Mouse (Mus musculus): ENCODE measurements at regions not wholly inside any gene's neighbourhood (a gene's known extent, or its start where the extent isn't known, plus 50 kb on each side); places are given as distances from the start of the nearest gene placed in this dataset.

GRCm38 (mm10) chr6:127275430-127275784 lies 123.4 kb upstream of the Ccnd2 start:
- Histone ChIP-seq H3K27me3 (replicated peaks; ENCODE audit: control insufficient read depth, insufficient read depth, low read length) (no peaks in the 10 kb centered on the region), H3K4me1 (replicated peaks; ENCODE audit: control insufficient read depth, insufficient read depth, low read length) (no peaks in the 10 kb centered on the region), H3K4me3 (ENCODE audit: low read depth, low read length) (no peak overlapping the region), H3K4me2 (no peak overlapping the region), H3K27ac (ENCODE audit: low read depth, low read length) (no peak overlapping the region), H3K36me3 (ENCODE audit: control insufficient read depth, insufficient read depth, low read length) (no peaks in the 10 kb centered on the region), H3K9me3 (ENCODE audit: control insufficient read depth, low read length) (peaks cover 4% of the 10 kb centered on the region; the same call in 1 of the 2 replicates), H3K9ac (ENCODE audit: low read depth, low read length) (no peak overlapping the region)
- whole genome bisulfite sequencing: 82% methylated on average over 2 of the region's 2 CpGs
- no peak for DNase-seq (ENCODE audit: low spot score)
- no peak for ATAC-seq (replicated peaks; ENCODE audit: low FRiP score)

GRCm38 (mm10) chr6:127276362-127276761 lies 124.4 kb upstream of the Ccnd2 start:
- H3K4me2 ChIP-seq: no peak overlapping the region
- no peak overlapping the region for H3K27ac ChIP-seq (ENCODE audit: low read depth, low read length)
- peaks cover 4% of the 10 kb centered on the region; the same call in 1 of the 2 replicates for H3K9me3 ChIP-seq (ENCODE audit: control insufficient read depth, low read length)
- no peak for DNase-seq (ENCODE audit: low spot score)
- 93% methylated on average over 4 of the region's 4 CpGs for WGBS
- H3K4me1 ChIP-seq (replicated peaks; ENCODE audit: control insufficient read depth, insufficient read depth, low read length): no peaks in the 10 kb centered on the region
- no peak overlapping the region for H3K4me3 ChIP-seq (ENCODE audit: low read depth, low read length)
- no peaks in the 10 kb centered on the region for H3K27me3 ChIP-seq (replicated peaks; ENCODE audit: control insufficient read depth, insufficient read depth, low read length)
- H3K9ac ChIP-seq (ENCODE audit: low read depth, low read length): no peak overlapping the region
- no peak for ATAC-seq (replicated peaks; ENCODE audit: low FRiP score)
- H3K36me3 ChIP-seq (ENCODE audit: control insufficient read depth, insufficient read depth, low read length): no peaks in the 10 kb centered on the region

GRCm38 (mm10) chr6:127278402-127278801 lies 126.4 kb upstream of the Ccnd2 start:
- Histone ChIP-seq H3K9me3 (ENCODE audit: control insufficient read depth, low read length) (peaks cover 4% of the 10 kb centered on the region; the same call in 1 of the 2 replicates), H3K4me2 (no peak overlapping the region), H3K27ac (ENCODE audit: low read depth, low read length) (no peak overlapping the region), H3K4me3 (ENCODE audit: low read depth, low read length) (no peak overlapping the region), H3K36me3 (ENCODE audit: control insufficient read depth, insufficient read depth, low read length) (no peaks in the 10 kb centered on the region), H3K27me3 (replicated peaks; ENCODE audit: control insufficient read depth, insufficient read depth, low read length) (no peaks in the 10 kb centered on the region), H3K9ac (ENCODE audit: low read depth, low read length) (no peak overlapping the region), H3K4me1 (replicated peaks; ENCODE audit: control insufficient read depth, insufficient read depth, low read length) (no peaks in the 10 kb centered on the region)
- no peak for DNase-seq (ENCODE audit: low spot score)
- 79% methylated on average over 4 of the region's 4 CpGs for WGBS
- ATAC-seq (replicated peaks; ENCODE audit: low FRiP score): no peak

DNA sequence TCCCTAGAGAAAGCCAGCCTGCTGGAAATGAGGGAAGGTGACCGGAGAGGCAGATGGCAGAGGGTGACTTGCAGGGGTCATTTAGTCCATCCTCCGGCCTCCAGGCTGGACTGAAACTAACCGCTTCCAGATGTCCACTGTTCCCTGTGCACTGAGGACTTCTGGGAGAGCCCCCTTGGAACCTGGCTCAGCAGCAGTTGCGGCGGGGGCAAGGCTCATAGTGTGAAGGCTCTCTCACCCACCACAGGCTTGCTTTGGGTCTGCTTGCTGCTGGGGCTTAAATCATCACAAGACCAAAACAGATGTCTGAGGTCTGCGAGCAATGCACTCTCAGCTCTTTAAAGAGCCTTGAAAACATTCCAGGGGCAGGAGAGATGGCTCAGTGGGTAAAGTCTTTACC lies 132.2 kb upstream of the Ccnd2 start:
- WGBS: 65% methylated on average over 6 of the region's 6 CpGs
- Histone ChIP-seq H3K4me1 (replicated peaks; ENCODE audit: control insufficient read depth, insufficient read depth, low read length) (no peaks in the 10 kb centered on the region), H3K9ac (ENCODE audit: low read depth, low read length) (no peak overlapping the region), H3K27ac (ENCODE audit: low read depth, low read length) (no peak overlapping the region), H3K9me3 (ENCODE audit: control insufficient read depth, low read length) (no peaks in the 10 kb centered on the region), H3K4me3 (ENCODE audit: low read depth, low read length) (no peak overlapping the region), H3K27me3 (replicated peaks; ENCODE audit: control insufficient read depth, insufficient read depth, low read length) (peaks cover 4% of the 10 kb centered on the region; the same call in 1 of the 2 replicates), H3K4me2 (no peak overlapping the region), H3K36me3 (ENCODE audit: control insufficient read depth, insufficient read depth, low read length) (no peaks in the 10 kb centered on the region)
- ATAC-seq (replicated peaks; ENCODE audit: low FRiP score) (no peak), DNase-seq (ENCODE audit: low spot score) (no peak)

- no peak for ATAC-seq (replicated peaks; ENCODE audit: low FRiP score)
- Histone ChIP-seq H3K4me3 (ENCODE audit: low read depth, low read length) (no peak overlapping the region), H3K36me3 (ENCODE audit: control insufficient read depth, insufficient read depth, low read length) (no peaks in the 10 kb centered on the region), H3K9ac (ENCODE audit: low read depth, low read length) (no peak overlapping the region), H3K9me3 (ENCODE audit: control insufficient read depth, low read length) (no peaks in the 10 kb centered on the region), H3K27me3 (replicated peaks; ENCODE audit: control insufficient read depth, insufficient read depth, low read length) (peaks cover 4% of the 10 kb centered on the region; the same call in 1 of the 2 replicates), H3K4me2 (no peak overlapping the region), H3K27ac (ENCODE audit: low read depth, low read length) (no peak overlapping the region), H3K4me1 (replicated peaks; ENCODE audit: control insufficient read depth, insufficient read depth, low read length) (no peaks in the 10 kb centered on the region)
- no peak for DNase-seq (ENCODE audit: low spot score)
- WGBS: 66% methylated on average over 12 of the region's 12 CpGs
Measured at GRCm38 (mm10) chr6:127286681-127287476, 134.9 kb upstream of the Ccnd2 start.

- H3K4me3 ChIP-seq (ENCODE audit: low read depth, low read length): no peak overlapping the region
- DNase-seq (ENCODE audit: low spot score) (no peak), ATAC-seq (replicated peaks; ENCODE audit: low FRiP score) (no peak)
- H3K4me2 ChIP-seq: no peak overlapping the region
- H3K36me3 ChIP-seq (ENCODE audit: control insufficient read depth, insufficient read depth, low read length): no peaks in the 10 kb centered on the region
- no peak overlapping the region for H3K9ac ChIP-seq (ENCODE audit: low read depth, low read length)
- no peaks in the 10 kb centered on the region for H3K9me3 ChIP-seq (ENCODE audit: control insufficient read depth, low read length)
- H3K27me3 ChIP-seq (replicated peaks; ENCODE audit: control insufficient read depth, insufficient read depth, low read length): peaks cover 2% of the 10 kb centered on the region; the same call in 1 of the 2 replicates
- no peak overlapping the region for H3K27ac ChIP-seq (ENCODE audit: low read depth, low read length)
- 72% methylated on average over 3 of the region's 3 CpGs for WGBS
- no peaks in the 10 kb centered on the region for H3K4me1 ChIP-seq (replicated peaks; ENCODE audit: control insufficient read depth, insufficient read depth, low read length)
Measured at GRCm38 (mm10) chr6:127288946-127289345, 137.0 kb upstream of the Ccnd2 start.

- Histone ChIP-seq H3K9me3 (ENCODE audit: control insufficient read depth, low read length) (no peaks in the 10 kb centered on the region), H3K36me3 (ENCODE audit: control insufficient read depth, insufficient read depth, low read length) (no peaks in the 10 kb centered on the region), H3K4me1 (replicated peaks; ENCODE audit: control insufficient read depth, insufficient read depth, low read length) (no peaks in the 10 kb centered on the region), H3K4me3 (ENCODE audit: low read depth, low read length) (no peak overlapping the region), H3K4me2 (no peak overlapping the region), H3K9ac (ENCODE audit: low read depth, low read length) (no peak overlapping the region), H3K27me3 (replicated peaks; ENCODE audit: control insufficient read depth, insufficient read depth, low read length) (peaks cover 2% of the 10 kb centered on the region; the same call in 1 of the 2 replicates), H3K27ac (ENCODE audit: low read depth, low read length) (no peak overlapping the region)
- DNase-seq (ENCODE audit: low spot score) (no peak), ATAC-seq (replicated peaks; ENCODE audit: low FRiP score) (no peak)
- 24% methylated on average over 7 of the region's 7 CpGs for WGBS
Measured at GRCm38 (mm10) chr6:127291937-127292336, 139.9 kb upstream of the Ccnd2 start.

- no peak overlapping the region for H3K27ac ChIP-seq (ENCODE audit: low read depth, low read length)
- H3K4me1 ChIP-seq (replicated peaks; ENCODE audit: control insufficient read depth, insufficient read depth, low read length): no peaks in the 10 kb centered on the region
- ATAC-seq (replicated peaks; ENCODE audit: low FRiP score) (no peak), DNase-seq (ENCODE audit: low spot score) (no peak)
- H3K9me3 ChIP-seq (ENCODE audit: control insufficient read depth, low read length): no peaks in the 10 kb centered on the region
- H3K4me3 ChIP-seq (ENCODE audit: low read depth, low read length): no peak overlapping the region
- H3K27me3 ChIP-seq (replicated peaks; ENCODE audit: control insufficient read depth, insufficient read depth, low read length): no peaks in the 10 kb centered on the region
- 66% methylated on average over 2 of the region's 2 CpGs for WGBS
- no peak overlapping the region for H3K4me2 ChIP-seq
- H3K36me3 ChIP-seq (ENCODE audit: control insufficient read depth, insufficient read depth, low read length): no peaks in the 10 kb centered on the region
- no peak overlapping the region for H3K9ac ChIP-seq (ENCODE audit: low read depth, low read length)
Measured at GRCm38 (mm10) chr6:127293829-127294228, 141.8 kb upstream of the Ccnd2 start.

DNA sequence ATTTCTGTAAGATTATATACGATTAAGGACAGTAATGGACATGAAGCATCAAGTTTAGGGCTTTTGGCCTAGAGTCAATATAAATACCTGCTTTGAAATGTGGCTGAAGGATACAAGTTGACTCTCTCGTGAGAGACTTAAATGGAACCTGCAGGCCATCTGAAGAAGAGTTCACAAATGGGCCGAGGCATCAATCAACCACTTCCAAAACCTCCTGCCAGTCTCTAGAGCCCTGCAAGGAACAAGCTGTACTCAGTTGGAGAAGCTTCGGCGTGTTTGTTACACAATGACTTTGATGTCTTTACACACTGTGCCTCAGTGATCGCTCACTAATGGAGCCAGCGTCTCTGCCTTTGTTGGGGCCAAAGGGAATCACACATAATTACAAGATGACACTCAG lies 146.1 kb upstream of the Ccnd2 start:
- H3K4me2 ChIP-seq: no peak overlapping the region
- H3K4me3 ChIP-seq (ENCODE audit: low read depth, low read length): no peak overlapping the region
- no peaks in the 10 kb centered on the region for H3K4me1 ChIP-seq (replicated peaks; ENCODE audit: control insufficient read depth, insufficient read depth, low read length)
- 77% methylated on average over 7 of the region's 7 CpGs for WGBS
- no peaks in the 10 kb centered on the region for H3K27me3 ChIP-seq (replicated peaks; ENCODE audit: control insufficient read depth, insufficient read depth, low read length)
- no peaks in the 10 kb centered on the region for H3K9me3 ChIP-seq (ENCODE audit: control insufficient read depth, low read length)
- ATAC-seq (replicated peaks; ENCODE audit: low FRiP score) (no peak), DNase-seq (ENCODE audit: low spot score) (no peak)
- no peak overlapping the region for H3K27ac ChIP-seq (ENCODE audit: low read depth, low read length)
- no peaks in the 10 kb centered on the region for H3K36me3 ChIP-seq (ENCODE audit: control insufficient read depth, insufficient read depth, low read length)
- H3K9ac ChIP-seq (ENCODE audit: low read depth, low read length): no peak overlapping the region
